Mouse (Mus musculus) kidney, embryonic 16.5 days (tissue): ENCODE measurements around the gene Gm11037. TPM values are rescaled to one million over a fixed set of nuclear protein-coding genes. Genes with fewer than 3 reads are reported as not detected.

Experiments
- ATAC-seq: fragments of 200-750 bp; cut with Nextera tagmentation; 2 replicates; pipeline ENCODE4 v1.8.0; 2017; ENCODE audit warnings: moderate TSS enrichment; ENCODE audit not compliant: low FRiP score, low TSS enrichment
- H3K27ac ChIP-seq: fragments of 300-500 bp; sonication (generic); 2 replicates; pipeline ENCODE4 v1.5.1; 2014; ENCODE audit warnings: low read length
- H3K27me3 ChIP-seq: fragments of 300-500 bp; sonication (generic); 2 replicates; pipeline ENCODE4 v1.6.1; 2014; ENCODE audit warnings: low read length, control low read depth, mixed read lengths; ENCODE audit not compliant: insufficient read depth
- H3K36me3 ChIP-seq: fragments of 300-500 bp; sonication (generic); 2 replicates; pipeline ENCODE4 v1.6.1; 2014; ENCODE audit warnings: low read length, control low read depth, mixed read lengths; ENCODE audit not compliant: insufficient read depth
- H3K4me1 ChIP-seq: fragments of 300-500 bp; sonication (generic); 2 replicates; pipeline ENCODE4 v1.6.1; 2014; ENCODE audit warnings: low read length, control low read depth, mixed read lengths; ENCODE audit not compliant: insufficient read depth
- H3K4me2 ChIP-seq: fragments of 300-500 bp; sonication (generic); replicated peaks from 2 replicates; pipeline ENCODE4 v1.6.1; 2014; ENCODE audit warnings: low read depth, low read length
- H3K4me3 ChIP-seq: fragments of 300-500 bp; sonication (generic); 2 replicates; pipeline ENCODE4 v1.5.1; 2014; ENCODE audit warnings: mild to moderate bottlenecking, low read length
- H3K9ac ChIP-seq: fragments of 300-500 bp; sonication (generic); replicated peaks from 2 replicates; pipeline ENCODE4 v1.6.1; 2014; ENCODE audit warnings: low read length
- H3K9me3 ChIP-seq: fragments of 300-500 bp; sonication (generic); 2 replicates; pipeline ENCODE4 v1.6.1; 2016; ENCODE audit warnings: low read length, control low read depth
- WGBS: fragments of 180-500 bp; shearing (Covaris S2); extraction: QIAGEN DNeasy Blood & Tissue Kit; methylation state at CpG from one replicate; pipeline ENCODE4 v1.1.7; 2014; 5-methylcytosine and 5-hydroxymethylcytosine counted together
- polyA plus RNA-seq: library from polyadenylated mRNA; unstranded; fragments of >200 nt; fragmentation: Nextera tagmentation; extraction: Ambion mirVana; gene quantifications from 2 replicates; pipeline ENCODE4 v1.2.1, GENCODE M21; 2015

Gene Gm11037
- polyA plus RNA-seq, 1 experiment from 2014 or later: not detected

DNA sequence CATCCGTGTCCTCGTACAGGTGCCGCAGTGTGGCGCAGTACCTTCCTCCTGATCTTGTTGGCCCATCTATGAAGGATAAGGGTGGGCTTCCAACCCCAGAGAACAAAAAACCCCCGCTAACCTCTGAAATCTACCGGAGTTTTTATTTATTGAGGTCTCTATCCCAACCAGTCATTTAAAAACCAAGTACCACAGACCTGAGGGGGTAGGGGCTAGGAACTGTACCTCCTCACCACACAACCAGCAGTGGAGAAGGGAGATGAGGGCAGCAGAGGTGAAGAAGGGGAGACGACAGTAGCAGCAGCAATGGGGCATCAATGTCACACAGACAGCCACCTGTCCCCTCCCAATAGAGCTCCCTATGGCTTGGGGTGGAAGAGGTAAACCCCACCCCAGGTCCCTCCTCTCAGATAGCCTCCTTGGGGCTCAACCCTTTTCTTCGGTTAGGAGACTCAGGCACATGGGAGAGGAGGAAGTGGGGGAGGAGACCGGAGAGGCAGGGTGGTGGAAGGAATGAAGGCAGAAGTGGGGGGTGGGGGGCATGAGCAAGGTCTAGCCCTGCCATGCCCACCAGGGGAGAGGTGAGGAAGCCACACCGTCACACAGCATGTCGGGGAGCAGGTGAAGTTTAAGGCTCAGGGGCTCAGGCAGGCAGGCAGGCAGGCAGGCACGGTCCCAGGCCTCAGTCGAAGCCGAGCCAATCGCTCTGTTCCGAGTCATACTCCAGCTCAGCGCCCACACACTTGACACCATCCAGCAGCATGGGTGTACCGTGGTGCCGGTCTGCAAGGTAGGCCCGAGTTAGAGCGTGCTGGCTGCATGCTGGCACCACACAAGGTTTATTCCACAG, 13.1 kb downstream of the Gm11037 start:
- Histone ChIP-seq H3K4me3 (no peak overlapping the region), H3K4me2 (no peak overlapping the region), H3K9me3 (no peaks in the 10 kb centered on the region), H3K4me1 (peaks cover 12% of the 10 kb centered on the region), H3K27ac (no peak overlapping the region), H3K9ac (no peak overlapping the region), H3K36me3 (peaks cover 69% of the 10 kb centered on the region), H3K27me3 (no peaks in the 10 kb centered on the region)
- WGBS: 82% methylated on average over 21 of the region's 21 CpGs
- ATAC-seq: no peak

DNA sequence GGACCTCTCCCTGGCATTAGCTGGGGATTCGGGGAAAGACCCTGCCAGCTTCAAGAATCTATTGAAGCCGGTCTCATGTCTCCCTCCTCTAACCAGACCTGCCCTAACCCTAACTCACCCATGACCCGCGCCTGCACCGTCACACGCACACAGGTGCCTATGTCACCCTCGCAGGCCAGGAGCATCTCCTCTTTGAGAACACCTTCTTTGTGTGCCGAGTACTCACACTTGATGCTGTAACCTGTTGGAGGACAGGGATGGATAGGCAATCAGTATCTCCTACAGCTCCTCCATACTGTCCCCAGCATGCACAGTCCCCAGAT, 13.7 kb downstream of the Gm11037 start:
- Histone ChIP-seq H3K9me3 (no peaks in the 10 kb centered on the region), H3K36me3 (peaks cover 73% of the 10 kb centered on the region), H3K4me3 (no peak overlapping the region), H3K27ac (no peak overlapping the region), H3K27me3 (no peaks in the 10 kb centered on the region), H3K9ac (no peak overlapping the region), H3K4me2 (no peak overlapping the region), H3K4me1 (peaks cover 11% of the 10 kb centered on the region)
- no peak for ATAC-seq
- 94% methylated on average over 8 of the region's 8 CpGs for WGBS

GRCm38 (mm10) chr2:131148353-131149253, 15.3 kb downstream of the Gm11037 start:
- no peak overlapping the region for H3K27ac ChIP-seq
- H3K4me2 ChIP-seq: no peak overlapping the region
- WGBS: 83% methylated on average over 8 of the region's 8 CpGs
- H3K36me3 ChIP-seq: peaks cover 64% of the 10 kb centered on the region
- no peak overlapping the region for H3K9ac ChIP-seq
- no peak overlapping the region for H3K4me3 ChIP-seq
- ATAC-seq: no peak
- H3K4me1 ChIP-seq: no peaks in the 10 kb centered on the region
- H3K27me3 ChIP-seq: no peaks in the 10 kb centered on the region
- no peaks in the 10 kb centered on the region for H3K9me3 ChIP-seq

DNA sequence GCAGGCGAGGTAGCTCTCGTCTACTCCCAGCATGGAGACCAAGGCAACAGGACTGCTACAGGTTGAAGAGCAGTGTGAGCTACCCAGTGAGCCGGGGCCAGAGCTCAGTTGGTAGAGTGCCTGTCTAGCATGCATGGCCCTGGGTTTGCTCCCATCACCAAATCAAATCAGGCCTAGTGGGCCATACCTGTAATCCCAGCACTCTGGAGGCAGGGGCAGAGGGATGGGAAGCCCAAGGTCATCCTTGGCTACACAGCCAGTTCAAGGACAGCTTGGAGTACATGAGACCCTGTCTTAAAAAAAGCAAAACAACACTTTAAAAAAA, 15.9 kb downstream of the Gm11037 start:
- Histone ChIP-seq H3K4me3 (no peak overlapping the region), H3K27me3 (no peaks in the 10 kb centered on the region), H3K4me1 (no peaks in the 10 kb centered on the region), H3K4me2 (no peak overlapping the region), H3K36me3 (peaks cover 60% of the 10 kb centered on the region), H3K9me3 (no peaks in the 10 kb centered on the region), H3K9ac (no peak overlapping the region), H3K27ac (no peak overlapping the region)
- WGBS: 87% methylated on average over 3 of the region's 3 CpGs
- ATAC-seq: no peak

GRCm38 (mm10) chr2:131152166-131152730, 19.0 kb downstream of the Gm11037 start:
- Histone ChIP-seq H3K27ac (no peak overlapping the region), H3K9ac (no peak overlapping the region), H3K4me2 (no peak overlapping the region), H3K27me3 (no peaks in the 10 kb centered on the region), H3K36me3 (peaks cover 31% of the 10 kb centered on the region), H3K9me3 (no peaks in the 10 kb centered on the region), H3K4me3 (no peak overlapping the region), H3K4me1 (no peaks in the 10 kb centered on the region)
- ATAC-seq: no peak
- 93% methylated on average over 7 of the region's 7 CpGs for WGBS

- H3K9me3 ChIP-seq: no peaks in the 10 kb centered on the region
- H3K27me3 ChIP-seq: no peaks in the 10 kb centered on the region
- no peak overlapping the region for H3K27ac ChIP-seq
- H3K9ac ChIP-seq: no peak overlapping the region
- 91% methylated on average over 4 of the region's 4 CpGs for WGBS
- H3K36me3 ChIP-seq: peaks cover 16% of the 10 kb centered on the region; the same call in 1 of the 2 replicates
- peaks cover 6% of the 10 kb centered on the region; the same call in 1 of the 2 replicates for H3K4me1 ChIP-seq
- no peak for ATAC-seq
- H3K4me3 ChIP-seq: no peak overlapping the region
- no peak overlapping the region for H3K4me2 ChIP-seq
Observed at GRCm38 (mm10) chr2:131154036-131154435, 20.7 kb downstream of the Gm11037 start.

- Histone ChIP-seq H3K9me3 (no peaks in the 10 kb centered on the region), H3K4me2 (no peak overlapping the region), H3K9ac (no peak overlapping the region), H3K27me3 (no peaks in the 10 kb centered on the region), H3K4me1 (peaks cover 13% of the 10 kb centered on the region), H3K27ac (no peak overlapping the region), H3K36me3 (no peaks in the 10 kb centered on the region), H3K4me3 (no peak overlapping the region)
- WGBS: 89% methylated on average over 7 of the region's 7 CpGs
- no peak for ATAC-seq
Observed at GRCm38 (mm10) chr2:131156987-131157386, 23.7 kb downstream of the Gm11037 start.

DNA sequence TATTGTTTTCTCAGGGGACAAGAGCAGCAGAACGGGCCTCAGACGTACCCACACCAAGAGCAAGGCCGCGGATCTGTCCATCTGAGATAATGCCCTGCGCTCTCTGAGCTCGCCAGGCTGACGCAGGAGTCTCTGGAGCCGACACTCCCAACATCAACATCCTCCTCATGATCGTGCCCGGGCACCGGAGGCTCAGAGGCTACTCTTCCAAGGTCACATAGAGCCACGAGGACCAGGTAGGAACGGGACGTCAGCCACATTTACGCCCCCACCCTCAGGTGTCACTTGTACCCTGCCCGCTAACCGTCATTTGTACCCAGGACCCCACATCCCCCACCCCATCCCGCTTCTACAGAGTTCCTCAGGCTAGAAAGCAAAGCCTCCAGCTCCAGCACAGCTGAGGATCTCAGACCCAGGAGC, 26.2 kb downstream of the Gm11037 start:
- Histone ChIP-seq H3K9me3 (peaks cover under 1% of the 10 kb centered on the region; the same call in 1 of the 2 replicates), H3K27ac (peak overlapping the region; percentile 85), H3K4me1 (peaks cover 13% of the 10 kb centered on the region), H3K9ac (peak overlapping the region; percentile 91), H3K4me2 (peak overlapping the region; percentile 87), H3K4me3 (peak overlapping the region; percentile 78), H3K36me3 (no peaks in the 10 kb centered on the region), H3K27me3 (no peaks in the 10 kb centered on the region)
- ATAC-seq: peak; percentile 50
- under 1% methylated on average over 18 of the region's 18 CpGs for WGBS

- WGBS: under 1% methylated on average over 54 of the region's 54 CpGs
- Histone ChIP-seq H3K9me3 (peaks cover 6% of the 10 kb centered on the region), H3K27me3 (no peaks in the 10 kb centered on the region), H3K36me3 (no peaks in the 10 kb centered on the region), H3K4me3 (peak within 1 kb of the TSS; percentile 78), H3K27ac (peak within 1 kb of the TSS; percentile 95), H3K4me2 (peak within 1 kb of the TSS; percentile 97), H3K9ac (peak within 1 kb of the TSS; percentile 91), H3K4me1 (peaks cover 13% of the 10 kb centered on the region)
- peak; percentile 97 for ATAC-seq
Observed at GRCm38 (mm10) chr2:131159938-131160581, 26.8 kb downstream of the Gm11037 start, which contains the start of gene 1700037H04Rik. Gene 1700037H04Rik, minus strand, starts transcription at chr2:131160081.
